Mouse (Mus musculus) cortical plate, adult 2 months (tissue): ENCODE results near the gene Gm21897.

Source experiments
- CTCF ChIP-seq: fragments of 200-500 bp; IDR thresholded peaks from 2 replicates; pipeline ENCODE4 v1.5.1; 2011; ENCODE audit warnings: mild to moderate bottlenecking, control low read depth, low read length; ENCODE audit not compliant: insufficient read depth; ENCODE audit errors: extremely low read depth
- POLR2A ChIP-seq: fragments of 200-500 bp; IDR thresholded peaks from 2 replicates; pipeline ENCODE4 v1.6.1; 2011; ENCODE audit warnings: mild to moderate bottlenecking, low read length, control low read depth; ENCODE audit not compliant: insufficient read depth; ENCODE audit errors: extremely low read depth

DNA sequence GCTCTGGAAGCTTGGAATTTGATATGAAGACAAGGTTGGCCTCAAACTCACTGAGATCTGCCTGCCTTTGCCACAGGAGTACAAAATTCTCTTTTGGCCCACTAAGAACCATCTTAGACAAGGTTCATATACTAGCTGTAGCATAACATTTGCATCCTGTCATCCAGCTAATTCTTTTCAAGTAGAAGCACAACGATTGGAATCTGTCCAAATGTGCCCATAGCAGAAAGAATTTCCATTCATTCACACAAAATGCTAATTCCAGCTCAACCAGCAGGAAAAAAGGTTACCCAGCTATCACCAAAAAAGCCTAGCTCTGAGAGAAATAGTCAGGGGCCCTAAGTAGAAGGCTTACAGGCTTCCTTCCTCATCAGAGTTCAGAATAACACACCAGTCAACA, 34.0 kb downstream of the Gm21897 start:
- TF ChIP-seq CTCF: no peak
- TF ChIP-seq POLR2A: no peak
